Mouse (Mus musculus): ENCODE data around the gene Afm. TPM values are rescaled to one million over a fixed set of nuclear protein-coding genes. Genes with fewer than 3 reads are reported as not detected.

Afm gene
- polyA plus RNA-seq, 1 experiment from 2014 or later: not detected

Other genes starting within 250 kb of the Afm start
- gene Ankrd17, start 152.4 kb upstream of the Afm start, polyA plus RNA-seq (2014; fragmentation: Nextera tagmentation; extraction: Ambion mirVana): 30.9 and 31.0 TPM in 2 replicates
- 4.2 and 5.0 TPM in 2 replicates for gene Gm9958, start 151.7 kb upstream of the Afm start, polyA plus RNA-seq (2014; fragmentation: Nextera tagmentation; extraction: Ambion mirVana)
- 1.3 and 1.4 TPM in 2 replicates for gene Alb, start 58.0 kb upstream of the Afm start, polyA plus RNA-seq (2014; fragmentation: Nextera tagmentation; extraction: Ambion mirVana)
- 1.0 and 1.4 TPM in 2 replicates for gene Afp, start 28.2 kb upstream of the Afm start, polyA plus RNA-seq (2014; fragmentation: Nextera tagmentation; extraction: Ambion mirVana)
- gene 5830473C10Rik, start 42.2 kb downstream of the Afm start, polyA plus RNA-seq (2014; fragmentation: Nextera tagmentation; extraction: Ambion mirVana): 0.10 TPM in 1 of 2 replicates, not detected in the other
- 2.0 and 2.1 TPM in 2 replicates for gene Rassf6, start 121.7 kb downstream of the Afm start, polyA plus RNA-seq (2014; fragmentation: Nextera tagmentation; extraction: Ambion mirVana)
- gene Cxcl5, start 240.4 kb downstream of the Afm start, polyA plus RNA-seq (2014; fragmentation: Nextera tagmentation; extraction: Ambion mirVana): 2.0 and 2.6 TPM in 2 replicates
- gene Ppbp, start 249.6 kb downstream of the Afm start, polyA plus RNA-seq (2014; fragmentation: Nextera tagmentation; extraction: Ambion mirVana): 1.8 and 3.6 TPM in 2 replicates

All from embryonic facial prominence, embryonic 14.5 days (tissue).